Mouse (Mus musculus) thymus, postnatal 36 days (tissue): ENCODE results near the gene Hmcn1.

Experiments used
- DNase-seq, 2 experiments: peaks; one replicate each; pipeline ENCODE4 v3.0.0; 2022; ENCODE audit warnings: mixed read lengths in 2 of 2

Hmcn1 gene

DNA sequence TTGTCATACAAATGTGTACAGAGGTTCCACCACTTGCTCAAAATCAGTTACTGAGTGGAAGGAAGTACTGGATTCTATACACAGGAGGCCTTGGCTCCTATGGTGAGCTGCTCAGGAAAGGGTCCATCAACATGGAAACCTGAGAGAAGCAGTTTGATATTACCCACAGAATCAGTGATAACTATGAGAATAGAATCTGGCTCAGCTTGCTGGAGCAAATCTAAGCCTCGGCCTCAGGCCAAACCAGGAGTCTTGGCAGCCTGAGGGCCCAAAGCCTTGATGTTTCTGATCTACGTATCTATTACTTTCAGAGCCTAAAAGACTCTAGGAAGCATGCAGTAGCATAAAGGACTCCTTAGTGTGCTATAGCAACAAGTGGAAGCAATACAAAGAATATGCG is 220.3 kb downstream of the Hmcn1 start:
- DNase-seq: no peak

DNA sequence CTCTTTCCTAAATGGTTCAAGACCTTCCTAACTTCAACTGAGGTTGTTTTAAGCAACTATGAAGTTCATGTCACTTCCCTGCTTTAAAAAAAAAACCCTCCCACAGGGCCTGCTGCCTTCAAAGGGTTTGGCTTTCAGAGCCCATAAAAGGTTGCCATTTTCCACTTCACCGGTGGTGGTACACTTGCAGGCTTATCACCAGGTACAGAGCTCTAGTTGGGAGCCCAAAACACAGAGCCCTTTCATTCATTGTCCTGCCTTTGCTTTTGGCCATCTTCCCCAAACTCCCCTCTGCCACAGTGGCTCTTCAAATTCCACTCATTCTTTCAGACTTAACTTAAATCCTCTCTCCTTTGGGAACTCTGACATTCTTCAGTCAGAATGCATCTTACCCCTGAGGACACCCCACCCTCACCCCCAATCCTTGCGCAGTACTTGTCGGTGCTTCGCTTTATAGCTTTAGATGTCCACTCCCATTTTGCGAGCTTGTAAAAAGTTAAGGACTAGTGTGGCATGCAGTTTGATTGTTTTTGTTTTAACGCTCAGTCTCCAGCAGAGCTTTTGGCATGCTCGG is 222.2 kb downstream of the Hmcn1 start:
- no peak for DNase-seq

DNA sequence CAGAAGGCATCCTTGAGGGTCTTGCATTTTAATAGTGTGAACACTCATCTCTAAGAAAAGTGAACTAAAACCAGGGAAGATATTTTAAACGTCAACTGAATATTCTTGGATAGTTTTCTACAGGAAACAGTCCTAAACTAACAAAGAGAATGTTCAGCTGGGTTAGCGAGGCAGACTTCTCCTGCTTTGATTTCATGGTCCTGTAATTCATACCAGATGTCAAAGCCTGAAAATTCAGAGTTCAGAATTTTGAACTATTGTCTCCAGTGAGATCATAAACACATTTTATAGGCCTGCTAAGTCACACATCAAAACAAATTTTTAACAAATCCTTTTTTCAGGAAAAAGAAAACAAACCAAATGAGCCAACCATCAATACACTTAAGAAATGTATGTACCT is 223.4 kb downstream of the Hmcn1 start:
- no peak for DNase-seq

DNA sequence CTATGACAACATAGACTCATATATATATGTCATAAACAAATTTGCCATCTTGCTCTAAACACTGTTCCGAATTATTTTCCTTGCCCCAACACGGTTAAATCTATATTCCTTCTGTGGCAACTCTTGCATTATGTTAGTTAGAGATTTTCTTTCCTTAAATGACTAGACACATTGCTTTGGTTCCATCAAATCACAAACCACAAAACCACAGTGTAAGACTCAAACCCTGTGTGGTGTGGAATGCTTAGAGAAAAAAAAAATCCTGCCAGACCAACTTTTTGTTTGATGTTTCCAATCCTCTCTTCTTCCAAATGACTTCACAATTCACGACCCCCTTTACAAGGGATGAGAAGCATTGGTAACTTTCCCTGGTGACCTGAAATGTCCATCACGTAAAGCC is 231.6 kb downstream of the Hmcn1 start:
- DNase-seq: no peak

DNA sequence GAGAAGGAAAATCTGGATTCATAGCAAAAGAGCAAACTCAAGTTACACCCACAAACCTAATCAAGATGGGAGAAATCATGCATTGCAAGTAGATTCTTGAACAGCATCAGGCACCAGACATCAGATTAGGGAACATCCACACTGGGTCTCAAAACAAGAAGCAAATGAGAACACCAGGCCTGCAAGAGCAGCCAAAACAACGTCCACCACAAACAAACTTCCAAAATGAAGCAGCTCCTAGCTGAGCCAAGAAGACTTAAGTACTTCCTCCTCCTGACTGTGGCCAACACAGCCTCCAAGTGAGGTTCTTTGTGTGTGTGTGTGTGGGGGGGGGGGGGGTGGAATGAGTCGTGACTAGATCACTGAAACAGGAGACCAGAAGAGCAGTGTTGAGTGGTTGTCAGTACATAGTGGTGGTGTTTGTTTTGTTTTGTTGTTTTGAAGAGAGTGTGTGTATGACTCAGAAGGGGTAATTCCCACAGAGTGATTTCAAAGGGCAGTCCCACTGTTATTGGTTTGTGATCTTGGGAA is 232.4 kb downstream of the Hmcn1 start:
- DNase-seq: no peak

DNA sequence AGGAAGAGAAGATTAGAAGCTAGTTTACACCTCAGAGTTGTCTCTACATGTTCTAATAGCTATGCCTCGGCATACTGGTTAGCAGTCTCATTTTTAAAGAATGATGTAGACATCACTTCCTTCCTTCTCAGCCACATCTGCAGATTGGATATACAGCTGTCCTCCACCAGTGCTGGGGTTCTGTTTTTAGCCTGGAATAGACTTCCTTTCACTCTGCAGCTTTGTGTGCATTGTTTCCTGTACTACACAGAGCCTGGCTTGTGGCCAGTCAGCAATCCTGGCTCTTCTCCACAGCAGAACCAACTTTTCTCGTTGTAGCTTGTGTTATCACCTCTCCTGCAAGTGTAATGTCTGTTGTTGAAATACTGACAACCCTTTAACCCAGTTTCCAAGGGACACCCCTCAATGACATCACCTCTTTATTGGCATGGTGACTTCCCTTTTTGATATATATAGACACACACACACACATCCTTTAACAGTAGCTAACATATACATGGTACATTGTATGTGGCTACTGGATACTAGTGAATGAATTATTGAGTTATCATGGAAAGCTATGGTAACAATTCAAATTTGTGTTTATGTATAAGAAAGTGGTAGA is 233.7 kb downstream of the Hmcn1 start:
- DNase-seq: no peak

DNA sequence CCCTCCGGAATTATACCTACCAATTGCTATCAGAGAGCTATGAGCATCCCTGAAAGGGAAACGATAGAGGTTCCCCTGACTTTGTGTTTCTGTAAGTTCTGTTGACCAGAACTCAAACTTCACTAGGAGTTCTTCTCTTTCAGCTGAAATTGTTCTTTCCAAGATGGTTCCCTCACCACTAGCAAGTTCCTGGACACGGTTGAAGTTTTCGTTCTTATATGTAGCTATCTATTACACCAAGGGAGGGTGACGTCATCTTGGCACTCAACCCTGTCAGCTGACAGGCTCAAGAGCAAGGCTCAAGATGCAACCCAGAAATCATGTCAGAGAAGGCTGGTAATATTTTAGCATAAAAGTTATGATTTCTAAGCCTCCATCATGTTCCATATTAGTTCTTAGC is 239.3 kb downstream of the Hmcn1 start:
- no peak for DNase-seq

DNA sequence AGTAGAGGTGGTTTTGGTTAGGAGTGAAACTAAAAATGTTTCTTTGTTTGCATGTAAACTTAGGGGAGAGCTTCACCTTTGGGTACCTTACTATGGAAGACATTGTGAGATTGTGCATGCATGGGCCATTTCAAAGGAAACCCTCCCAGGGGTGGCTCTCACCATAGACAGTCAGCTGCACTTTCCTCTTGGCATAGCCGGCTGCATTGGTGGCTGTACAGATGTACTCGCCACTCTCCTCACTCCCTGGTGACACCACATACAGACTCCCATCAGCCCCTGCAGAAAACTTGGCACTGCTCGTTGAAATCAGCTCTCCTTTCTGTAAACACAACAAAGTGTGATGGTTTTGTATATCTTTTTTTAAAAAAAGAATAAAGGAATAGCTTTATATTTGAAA is 244.5 kb downstream of the Hmcn1 start:
- DNase-seq: no peak

DNA sequence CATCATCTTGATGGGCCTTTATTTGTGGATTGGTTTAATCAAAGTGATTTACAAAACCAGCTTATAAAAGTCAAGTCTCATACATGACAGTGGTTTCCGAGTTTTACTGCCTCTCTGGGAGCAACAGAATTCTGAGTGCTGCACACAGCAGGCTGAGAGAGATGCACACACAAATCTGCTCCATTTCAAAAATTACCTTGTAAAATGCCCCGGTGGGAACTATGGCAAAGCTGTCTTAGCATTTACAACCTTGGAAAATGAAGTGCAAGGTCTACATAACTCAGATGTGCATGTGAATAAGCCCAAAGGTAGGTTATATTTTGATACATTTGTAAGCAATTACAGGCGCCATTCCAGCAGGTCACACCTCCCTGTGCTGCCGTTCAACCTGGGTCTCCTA is 245.5 kb downstream of the Hmcn1 start:
- no peak for DNase-seq

DNA sequence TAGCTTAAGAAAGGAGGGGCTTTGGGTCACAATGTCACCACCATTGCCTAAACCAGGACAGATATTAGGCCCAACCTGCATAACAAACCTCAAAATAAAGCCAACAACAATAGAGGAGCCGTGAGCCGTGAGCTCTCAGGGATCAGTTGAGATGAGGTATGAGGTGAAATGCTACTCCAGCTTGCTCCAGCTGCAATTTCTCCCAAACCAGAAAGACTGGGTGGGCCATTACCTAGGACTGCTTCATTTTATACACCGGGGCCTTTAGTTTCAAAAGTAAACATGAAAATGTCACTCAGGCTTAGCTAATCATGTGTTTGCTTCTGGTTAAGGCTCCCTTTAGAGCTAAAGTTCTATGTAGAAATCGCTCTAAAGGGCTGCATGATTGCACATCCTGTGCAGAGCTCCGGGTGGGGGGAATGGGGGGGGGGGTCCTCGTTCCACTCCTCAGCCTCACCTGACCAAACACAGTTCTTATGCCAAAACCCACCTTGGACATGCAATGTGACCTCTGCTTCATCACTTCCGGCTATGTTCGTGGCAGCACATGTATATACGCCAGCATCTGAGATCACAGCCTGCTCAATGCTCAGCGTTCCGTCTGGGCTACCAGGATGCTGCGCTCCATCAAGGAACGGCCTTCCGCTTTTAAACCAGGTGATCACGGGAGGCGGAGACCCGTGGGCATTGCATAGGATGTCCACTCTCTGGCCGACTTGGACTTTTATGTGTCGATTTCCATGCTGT is 250.0 kb downstream of the Hmcn1 start:
- no peak for DNase-seq

DNA sequence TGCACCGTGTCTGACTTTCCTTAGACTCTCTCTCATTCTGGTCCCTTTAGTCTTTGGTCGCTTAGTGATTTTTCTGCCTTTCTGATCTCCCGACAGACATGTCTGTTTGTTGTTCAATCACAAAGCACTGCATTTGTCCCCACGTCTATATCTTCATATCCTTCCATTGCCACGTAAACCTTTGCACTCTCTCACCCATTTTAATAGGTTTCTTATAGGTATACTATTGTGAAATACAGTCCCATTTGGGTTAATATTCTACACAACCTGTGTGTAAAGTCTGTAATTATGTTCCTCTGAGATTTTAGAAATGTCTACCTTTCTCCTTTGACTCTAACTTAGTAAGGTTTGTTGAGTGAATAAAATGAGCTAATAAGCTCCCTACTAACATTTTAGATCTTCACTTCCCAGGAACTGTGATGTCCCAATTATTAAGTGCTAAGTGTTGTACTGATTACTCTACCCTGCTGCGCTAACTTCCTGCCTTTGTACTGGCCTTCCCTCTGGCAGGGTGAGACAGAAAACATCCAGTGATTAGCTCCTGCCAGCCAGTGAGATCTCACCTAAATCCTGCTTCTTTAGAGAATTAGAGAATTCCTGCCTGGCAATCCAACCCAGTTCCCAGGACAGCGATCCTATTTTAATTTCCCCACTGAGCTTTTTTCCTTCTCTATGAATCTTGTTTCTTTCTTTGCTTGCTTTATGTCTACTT is 250.7 kb downstream of the Hmcn1 start:
- DNase-seq: no peak

DNA sequence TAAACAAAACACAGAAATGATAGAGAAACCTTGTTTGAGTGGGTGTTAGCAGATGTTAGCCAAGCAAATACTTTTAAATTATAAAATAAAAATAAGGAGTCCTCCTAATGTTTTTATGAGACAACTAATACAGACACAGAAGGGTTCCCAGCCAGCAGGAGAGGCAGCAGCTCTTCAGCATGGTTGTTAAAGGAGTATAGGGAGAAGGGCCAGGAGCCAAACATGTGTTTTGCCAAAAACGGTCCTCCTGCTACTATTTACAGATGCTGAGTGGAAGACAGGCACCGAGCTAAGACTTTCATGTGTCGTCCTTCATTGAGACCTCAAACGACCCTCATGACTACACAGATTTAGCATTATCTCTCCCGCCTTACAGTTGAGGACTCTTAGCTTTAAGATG is 281.8 kb downstream of the Hmcn1 start:
- no peak for DNase-seq

DNA sequence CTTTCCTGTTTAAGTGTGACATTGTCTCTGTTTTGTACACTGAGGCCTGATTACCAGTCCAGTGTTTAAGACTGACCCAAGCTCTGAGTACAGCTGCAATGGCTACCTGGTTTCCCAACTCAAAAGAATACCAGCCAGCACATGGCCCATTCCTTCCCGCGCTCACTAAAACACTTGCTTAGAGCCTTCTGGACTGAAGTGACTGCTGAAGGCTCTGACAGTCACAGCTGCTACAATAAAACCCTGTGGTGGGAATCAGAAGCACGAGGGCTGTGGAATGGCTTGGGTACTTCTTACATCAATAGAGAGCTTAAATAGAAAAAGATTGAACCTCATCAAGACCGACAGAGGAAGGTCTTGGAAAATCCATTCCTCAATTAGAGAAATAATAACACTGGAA is 286.7 kb downstream of the Hmcn1 start:
- DNase-seq: no peak

DNA sequence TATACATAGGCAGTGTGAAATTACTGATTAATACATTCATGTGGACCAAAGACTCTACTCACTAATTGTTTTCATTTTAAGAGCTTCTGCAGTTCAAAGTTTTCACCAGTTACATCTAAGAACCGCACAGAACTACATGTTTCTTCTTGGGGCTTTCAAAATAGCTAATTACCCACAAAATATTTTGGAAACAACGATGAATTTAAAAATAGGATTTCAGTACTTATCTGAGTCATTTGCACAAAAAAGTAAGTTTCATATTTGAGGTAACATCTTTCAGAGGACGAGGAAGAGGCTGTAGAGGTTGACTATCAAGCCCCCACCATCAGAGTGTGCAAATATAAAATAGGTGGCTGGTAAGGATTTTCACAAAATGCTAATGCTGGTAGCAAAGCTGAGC is 295.5 kb downstream of the Hmcn1 start:
- no peak for DNase-seq

DNA sequence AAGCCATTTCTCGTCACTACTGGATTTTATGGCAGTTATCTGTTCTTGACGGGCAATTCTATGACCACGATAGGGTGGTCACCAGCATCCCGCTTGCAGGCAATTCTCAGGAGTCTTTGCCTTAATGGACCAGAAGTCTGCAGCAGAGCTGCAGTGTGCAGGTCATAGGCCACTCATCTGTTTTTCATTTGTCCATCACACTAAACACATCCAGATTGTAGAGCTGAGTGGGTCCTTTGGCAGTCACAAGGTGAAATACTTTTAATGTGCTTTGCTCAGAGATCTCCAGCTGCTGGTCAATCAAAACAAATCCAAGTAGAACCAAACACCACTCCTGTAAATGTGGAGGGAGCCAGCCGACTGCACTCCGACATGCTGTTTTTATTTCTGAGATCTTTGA is 311.2 kb downstream of the Hmcn1 start:
- DNase-seq: no peak

DNA sequence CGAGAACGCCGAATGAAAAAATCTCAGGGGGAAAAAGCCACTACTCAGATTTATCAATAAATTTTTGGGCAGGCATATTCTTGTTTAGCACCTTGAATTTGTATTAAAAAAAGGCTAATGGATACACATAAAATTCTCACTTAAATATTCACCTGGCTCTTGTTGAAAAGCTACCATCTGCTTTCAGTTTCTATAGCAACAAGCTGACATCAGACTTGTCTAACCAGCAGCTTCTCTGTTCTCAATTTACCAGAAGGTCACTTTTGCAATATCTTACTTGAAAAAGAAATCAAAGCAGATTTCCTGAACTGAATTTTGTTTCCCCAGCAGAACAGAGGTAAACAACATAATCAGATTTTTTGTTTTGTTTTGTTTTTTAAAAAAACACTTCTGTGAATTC is 311.8 kb downstream of the Hmcn1 start:
- no peak for DNase-seq

DNA sequence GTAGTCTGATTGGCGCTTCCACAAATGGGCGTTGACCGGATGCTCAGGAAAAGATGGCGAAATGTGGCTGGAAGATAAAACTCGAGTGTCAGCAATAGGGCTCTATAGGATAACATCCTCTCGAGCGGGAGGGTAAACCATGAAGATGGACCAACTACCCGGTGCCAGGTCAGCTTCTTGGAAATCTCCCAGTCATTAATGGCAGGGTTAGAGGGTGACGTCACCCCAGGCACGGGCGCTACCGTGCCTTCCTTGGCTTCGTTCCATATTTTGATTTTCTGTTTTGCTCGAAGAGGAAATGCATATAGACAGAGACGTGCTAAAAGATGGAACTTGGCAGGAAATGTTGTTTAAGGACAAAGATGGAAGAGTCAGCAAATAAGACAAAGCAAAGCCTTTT is 312.2 kb downstream of the Hmcn1 start:
- DNase-seq: no peak

DNA sequence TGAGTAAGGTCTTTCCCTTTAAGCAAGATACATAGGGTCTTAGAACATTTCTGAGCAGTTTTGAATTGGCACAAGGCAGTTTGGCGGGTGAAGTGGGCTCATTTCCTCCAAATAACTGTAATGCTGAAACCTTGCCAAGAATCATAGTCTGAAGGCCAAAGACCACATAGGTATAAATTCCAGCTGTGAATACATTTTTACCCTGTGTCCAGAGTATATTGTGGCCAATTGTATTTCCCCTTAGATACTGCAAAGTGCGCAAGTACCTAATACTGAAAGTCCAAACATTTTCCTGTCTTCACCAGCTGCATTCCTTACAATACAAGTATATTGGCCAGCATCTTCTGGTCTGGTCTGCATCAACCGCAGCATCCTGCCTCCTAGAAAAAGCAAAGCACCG is 312.9 kb downstream of the Hmcn1 start:
- DNase-seq: no peak

DNA sequence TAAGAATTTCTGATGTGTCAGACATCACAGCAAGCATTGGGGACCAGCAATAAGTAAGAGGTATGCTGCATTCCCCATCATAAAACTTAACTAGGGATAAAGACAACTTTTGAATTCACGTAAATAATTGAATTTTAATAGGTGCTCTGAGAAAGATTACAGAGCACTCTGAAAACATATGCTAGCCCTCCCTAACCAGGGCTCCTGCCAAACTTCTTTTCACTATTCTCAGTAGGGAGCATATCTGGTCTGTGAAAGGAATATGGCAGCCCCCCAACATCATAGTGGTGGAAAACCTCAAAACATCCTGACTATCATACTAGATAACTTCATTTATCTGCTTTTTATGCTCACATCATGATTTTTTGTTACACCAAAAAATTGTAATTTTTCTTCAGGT is 347.9 kb downstream of the Hmcn1 start:
- DNase-seq: no peak

DNA sequence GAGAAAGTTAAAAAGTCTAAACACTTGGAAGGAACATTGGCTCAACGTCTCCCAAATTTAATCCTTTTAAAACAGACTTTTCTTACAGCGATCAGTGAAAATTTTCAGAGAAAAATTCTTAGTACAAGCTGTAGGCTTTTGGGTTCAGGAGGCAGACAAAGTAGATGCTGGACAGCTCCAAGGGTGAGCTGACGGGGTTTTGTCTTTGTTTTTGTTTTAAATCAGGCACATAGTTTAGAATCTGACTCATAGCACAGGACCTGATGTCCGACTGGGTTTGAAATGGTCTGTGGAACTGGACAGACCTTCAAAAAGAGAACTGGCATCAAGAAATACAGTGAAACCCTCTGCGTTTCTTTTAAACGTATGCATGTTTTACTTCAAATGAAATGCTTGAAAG is 353.7 kb downstream of the Hmcn1 start:
- DNase-seq: no peak

DNA sequence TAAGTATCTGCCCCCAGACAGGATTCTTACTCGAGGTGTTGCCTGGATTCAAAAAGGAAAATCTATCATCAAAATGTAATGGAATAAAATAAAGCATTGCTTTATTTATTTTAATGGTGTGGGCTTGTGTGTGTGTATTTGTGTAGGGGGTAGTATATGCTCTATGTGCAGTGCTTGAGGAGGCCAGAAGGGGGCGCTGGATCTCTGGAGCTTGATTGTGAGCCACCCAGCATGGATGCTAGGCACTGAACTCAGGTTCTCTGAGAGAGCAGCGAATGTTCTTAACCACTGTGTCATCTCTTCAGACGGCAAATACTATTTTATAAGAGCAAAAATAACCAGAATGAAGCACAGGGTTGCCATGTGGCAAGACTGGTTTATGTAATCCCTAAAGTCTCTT is 360.7 kb downstream of the Hmcn1 start:
- DNase-seq: no peak

DNA sequence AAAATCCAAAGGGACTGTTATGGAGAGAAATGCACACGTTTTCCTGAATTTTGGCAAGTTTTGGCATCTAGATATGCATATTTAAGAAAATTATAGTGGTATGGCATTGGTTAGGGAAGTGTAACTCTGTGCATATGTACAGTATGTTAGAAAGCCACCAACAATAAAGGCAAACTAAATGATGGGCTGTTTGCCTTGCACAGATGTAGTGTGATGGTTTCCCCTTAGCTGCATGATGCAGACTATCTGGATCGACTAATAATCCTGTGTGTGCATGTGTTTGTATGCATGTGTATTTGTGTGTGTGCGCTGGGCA is 361.4 kb downstream of the Hmcn1 start:
- no peak for DNase-seq

DNA sequence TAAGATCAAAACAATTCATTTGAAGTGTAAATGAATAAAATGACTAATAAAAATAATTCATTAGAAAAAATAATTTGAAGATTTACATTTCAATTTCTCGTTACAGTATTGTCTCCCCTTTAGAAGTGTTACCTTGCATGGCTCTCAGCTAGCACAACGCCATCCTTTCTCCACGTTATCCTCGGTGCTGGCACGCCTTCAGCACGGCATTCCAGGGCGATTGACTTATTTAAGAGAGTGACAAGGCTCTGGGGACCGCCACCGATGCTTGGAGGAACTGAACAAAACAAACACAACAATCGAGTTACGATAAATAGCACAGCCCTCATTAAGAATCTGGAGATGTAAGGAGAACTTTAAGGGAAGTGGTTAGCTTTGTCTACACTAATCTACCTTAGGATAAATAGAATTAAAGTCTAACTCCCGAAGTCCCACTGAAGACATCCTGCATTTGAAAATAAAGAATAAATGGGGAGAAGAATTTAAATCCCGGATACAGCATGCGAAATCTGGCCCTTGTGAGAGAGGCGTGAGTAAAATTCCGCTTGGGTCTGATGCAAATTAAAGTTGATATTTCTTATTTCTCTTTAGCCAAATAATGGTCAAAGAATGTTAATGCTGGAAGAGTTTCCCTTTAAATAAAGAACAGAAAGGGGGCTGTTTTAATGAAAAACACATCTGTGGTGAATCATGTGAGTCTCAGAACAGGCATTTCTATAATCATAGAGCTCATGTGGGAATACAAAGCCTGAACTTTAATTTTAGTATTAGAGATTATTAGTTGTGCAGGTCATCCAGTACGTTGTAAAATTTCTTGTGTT is 362.0 kb downstream of the Hmcn1 start:
- DNase-seq: no peak
